In the genomic region with DNA sequence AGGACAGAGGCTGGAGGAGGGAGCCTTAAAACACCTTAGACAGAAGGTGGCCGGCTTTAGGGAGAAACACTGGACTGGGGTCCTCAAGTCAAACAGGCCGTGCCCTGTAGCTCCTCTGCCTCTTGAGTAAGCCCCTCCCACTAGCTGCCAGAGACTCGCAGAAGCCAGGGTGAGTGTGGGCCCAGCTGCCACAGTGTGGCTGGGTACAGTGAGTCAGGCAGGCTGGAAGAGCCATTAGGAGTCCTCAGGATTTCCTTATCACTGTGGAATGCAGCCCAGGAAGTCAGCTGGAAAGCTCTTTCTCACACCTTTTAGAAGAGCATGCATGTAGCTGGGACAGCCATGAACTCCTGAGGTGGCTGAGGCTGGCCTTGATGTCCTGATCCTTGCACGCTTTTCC, we compare ENCODE assay signal across 9 mouse cellular contexts. TPM values are rescaled to one million over a fixed set of nuclear protein-coding genes. Genes with fewer than 3 reads are reported as not detected.
DNase-seq lines count a peak whose midpoint lies in the region; ATAC-seq and TF ChIP-seq lines count a peak whose summit lies in the region.
"Had no signal": no experiment of that assay in that cellular context is flagged by ENCODE, and none has a peak within 500 bp of the region (broad histone marks: within the 10 kb centered on the region; RNA-seq: fewer than 3 reads in every experiment).

No protein-coding gene starts in this region.

- WGBS in heart, embryonic 15.5 days: 21% methylated on average over 4 of the region's 4 CpGs
- 8% methylated on average over 4 of the region's 4 CpGs for WGBS in lung, postnatal 0 days
- WGBS in kidney, adult 2 months: 40% methylated on average over 4 of the region's 4 CpGs

- H3K4me3 ChIP-seq in heart, embryonic 15.5 days: no peak overlapping the region
- H3K4me3 ChIP-seq in lung, postnatal 0 days (ENCODE audit: low read depth, low read length): no peak overlapping the region
- no peak overlapping the region for H3K4me3 ChIP-seq in kidney, adult 2 months (ENCODE audit: insufficient read depth, low read depth, low read length)
- H3K4me3 ChIP-seq: liver, embryonic 13.5 days had no signal

- no peaks in the 10 kb centered on the region for H3K27me3 ChIP-seq in heart, embryonic 15.5 days
- H3K27me3 ChIP-seq in lung, postnatal 0 days (replicated peaks; ENCODE audit: insufficient read depth, low read length): no peaks in the 10 kb centered on the region
- H3K27me3 ChIP-seq in kidney, adult 2 months (replicated peaks; ENCODE audit: control insufficient read depth, insufficient read depth, low read length): no peaks in the 10 kb centered on the region

- H3K27ac ChIP-seq in heart, embryonic 15.5 days: peak overlapping the region; percentile 77
- peak overlapping the region; percentile 85 for H3K27ac ChIP-seq in lung, postnatal 0 days (ENCODE audit: low read length)
- no peak overlapping the region for H3K27ac ChIP-seq in kidney, adult 2 months (ENCODE audit: insufficient read depth, low read depth, low read length)
- H3K27ac ChIP-seq: liver, embryonic 13.5 days had no signal

- H3K4me2 ChIP-seq in heart, embryonic 15.5 days: peak overlapping the region; percentile 33
- no peak overlapping the region for H3K4me2 ChIP-seq in lung, postnatal 0 days (replicated peaks; ENCODE audit: low read depth, low read length)
- H3K4me2 ChIP-seq: liver, embryonic 13.5 days had no signal

- TF ChIP-seq EP300 in lung, postnatal 0 days (IDR thresholded peaks at IDR 0.05): peak; percentile 83

- peak; percentile 55 for DNase-seq in embryo, embryonic 10 days (ENCODE audit: low spot score)
- DNase-seq in embryo, embryonic 9.5 days (ENCODE audit: extremely low spot score): no peak
- peak; percentile 65 for DNase-seq in MN1 (ENCODE audit: low spot score)
- peak; percentile 93 for DNase-seq in lung, postnatal 0 days (ENCODE audit: low spot score)
- no peak for DNase-seq in urinary bladder, adult 2 months (ENCODE audit: low spot score)
- no peak for DNase-seq in T-cell, adult 2 months (ENCODE audit: low spot score)
- no peak for DNase-seq in kidney, adult 2 months
- DNase-seq: liver, embryonic 13.5 days had no signal

- no peaks in the 10 kb centered on the region for H3K9me3 ChIP-seq in heart, embryonic 15.5 days (replicated peaks)
- H3K9me3 ChIP-seq in lung, postnatal 0 days (ENCODE audit: low read length): no peaks in the 10 kb centered on the region
- H3K9me3 ChIP-seq: liver, embryonic 13.5 days had no signal

- H3K9ac ChIP-seq in heart, embryonic 15.5 days: no peak overlapping the region
- no peak overlapping the region for H3K9ac ChIP-seq in lung, postnatal 0 days (replicated peaks; ENCODE audit: low read depth)
- H3K9ac ChIP-seq: liver, embryonic 13.5 days had no signal

- TF ChIP-seq POLR2A in kidney, adult 2 months (IDR thresholded peaks at IDR 0.05; ENCODE audit: low read depth, low read length): no peak

- peaks cover 22% of the 10 kb centered on the region for H3K4me1 ChIP-seq in heart, embryonic 15.5 days (replicated peaks)
- peaks cover 5% of the 10 kb centered on the region for H3K4me1 ChIP-seq in lung, postnatal 0 days (ENCODE audit: insufficient read depth, low read depth, low read length)
- H3K4me1 ChIP-seq in kidney, adult 2 months (ENCODE audit: control insufficient read depth, insufficient read depth, low read length): no peaks in the 10 kb centered on the region
- H3K4me1 ChIP-seq: liver, embryonic 13.5 days had no signal

- H3K36me3 ChIP-seq in heart, embryonic 15.5 days: no peaks in the 10 kb centered on the region
- H3K36me3 ChIP-seq in lung, postnatal 0 days (ENCODE audit: insufficient read depth, low read length): no peaks in the 10 kb centered on the region
- H3K36me3 ChIP-seq in kidney, adult 2 months (ENCODE audit: control insufficient read depth, insufficient read depth, low read length): no peaks in the 10 kb centered on the region
- H3K36me3 ChIP-seq: liver, embryonic 13.5 days had no signal

- TF ChIP-seq CTCF in lung, postnatal 0 days (IDR thresholded peaks at IDR 0.05): no peak
- TF ChIP-seq CTCF in kidney, adult 2 months (conservative IDR thresholded peaks at IDR 0.05; ENCODE audit: insufficient read depth, insufficient read length, low read depth, low read length): no peak

- ATAC-seq in heart, embryonic 15.5 days (replicated peaks; ENCODE audit: insufficient number of reproducible peaks, insufficient read depth, low FRiP score, low read depth): peak; percentile 53; the same call in 1 of the 2 replicates
- ATAC-seq in lung, postnatal 0 days: peak; percentile 91

RNA-seq across cellular contexts. Expression of a gene that starts 19.5 kb away (rescaled TPM):
- polyA plus RNA-seq in heart, embryonic 15.5 days (2015; fragmentation: Nextera tagmentation; extraction: Ambion mirVana): 825 and 1,122 TPM in 2 replicates
- polyA plus RNA-seq in lung, postnatal 0 days (2015; fragmentation: Nextera tagmentation; extraction: Ambion mirVana): 464 and 478 TPM in 2 replicates
- 953 and 1,532 TPM in 2 replicates for polyA plus RNA-seq in urinary bladder, adult 2 months (2012; rRNA removed)
- polyA plus RNA-seq in kidney, adult 2 months (2012; rRNA removed): 25.3 and 29.6 TPM in 2 replicates

RNA-seq across cellular contexts. Expression of a gene that starts 50.9 kb away (rescaled TPM):
- 0.15 and 0.22 TPM in 2 replicates for polyA plus RNA-seq in heart, embryonic 15.5 days (2015; fragmentation: Nextera tagmentation; extraction: Ambion mirVana)
- not detected in 2 replicates for polyA plus RNA-seq in lung, postnatal 0 days (2015; fragmentation: Nextera tagmentation; extraction: Ambion mirVana)
- 0.19 and 0.22 TPM in 2 replicates for polyA plus RNA-seq in urinary bladder, adult 2 months (2012; rRNA removed)
- polyA plus RNA-seq in kidney, adult 2 months (2012; rRNA removed): 0.56 TPM in 1 of 2 replicates, not detected in the other
- polyA plus RNA-seq: liver, embryonic 13.5 days had no signal

RNA-seq across cellular contexts. Expression of a gene that starts 59.6 kb away (rescaled TPM):
- 22.1 and 24.7 TPM in 2 replicates for polyA plus RNA-seq in heart, embryonic 15.5 days (2015; fragmentation: Nextera tagmentation; extraction: Ambion mirVana)
- 0.33 and 0.55 TPM in 2 replicates for polyA plus RNA-seq in lung, postnatal 0 days (2015; fragmentation: Nextera tagmentation; extraction: Ambion mirVana)
- 69.2 and 93.5 TPM in 2 replicates for polyA plus RNA-seq in urinary bladder, adult 2 months (2012; rRNA removed)
- 5.0 and 23.9 TPM in 2 replicates for polyA plus RNA-seq in kidney, adult 2 months (2012; rRNA removed)

Comparison
In these comparisons a context has a peak if more than half of its experiments do, and no peak if none do; other contexts are left out.
1. DNase-seq: peak in embryo, embryonic 10 days (single experiment), MN1 (single experiment) and lung, postnatal 0 days (single experiment); none in embryo, embryonic 9.5 days (single experiment), urinary bladder, adult 2 months (single experiment), T-cell, adult 2 months (single experiment) and kidney, adult 2 months (single experiment).
2. RNA of a gene that starts 19.5 kb away (polyA plus RNA-seq): 953 to 1,532 TPM in urinary bladder, adult 2 months, 825 to 1,122 TPM in heart, embryonic 15.5 days and 464 to 478 TPM in lung, postnatal 0 days; 25.3 to 29.6 TPM in kidney, adult 2 months; every median in the first group is over 10 times any median in the second.